Mouse (Mus musculus) right cerebral cortex, adult 2 months (tissue): ENCODE results near the gene Serpind1.

ENCODE experiments used
- DNase-seq, 2 experiments: peaks; one replicate each; pipeline ENCODE4 v3.0.0; 2021 to 2022; ENCODE audit warnings: low spot score in 2 of 2

Gene Serpind1

DNA sequence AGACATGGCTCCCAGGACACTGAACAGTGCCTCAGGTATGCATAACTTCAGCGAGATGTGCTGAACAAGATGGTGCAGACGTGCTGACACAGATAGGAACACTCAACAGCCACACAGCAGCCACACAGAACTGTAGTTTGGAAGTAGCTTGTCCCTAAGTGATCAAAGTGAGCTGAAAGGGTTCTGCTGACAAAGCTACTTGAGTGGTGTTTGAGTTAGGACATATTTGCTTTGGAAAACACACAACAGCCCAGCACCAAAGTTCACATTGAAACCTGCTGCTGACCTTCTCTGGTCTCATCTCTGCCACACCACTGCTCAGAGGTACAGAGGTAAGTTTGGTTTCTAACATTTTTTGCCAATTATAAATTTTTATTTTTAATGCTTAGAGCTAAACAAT lies at the start of gene Serpind1:
Serpind1 (plus strand) TSS at position 256 of the 400 bp plus-strand sequence.
- DNase-seq: no peak

DNA sequence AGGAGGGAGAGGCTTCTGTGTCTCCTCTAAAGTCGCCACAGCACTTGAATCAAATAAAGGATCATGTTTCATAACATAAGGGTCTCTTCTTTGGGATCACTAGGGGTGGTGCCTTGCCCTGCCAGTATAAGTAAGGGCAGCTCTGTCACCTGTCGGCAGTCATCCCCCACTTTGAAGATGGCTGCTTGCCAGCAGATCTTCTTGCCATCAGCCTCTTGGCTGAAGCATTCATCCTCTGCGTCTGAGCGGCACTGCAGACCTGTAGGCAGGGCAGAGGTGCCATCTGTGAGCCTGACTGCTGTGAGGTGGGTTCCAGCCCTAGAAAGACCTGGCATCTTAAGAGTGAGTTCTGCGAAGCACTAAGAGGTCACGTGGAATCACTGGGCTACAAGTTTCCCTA lies 48.0 kb upstream of the Serpind1 start:
- no peak for DNase-seq

DNA sequence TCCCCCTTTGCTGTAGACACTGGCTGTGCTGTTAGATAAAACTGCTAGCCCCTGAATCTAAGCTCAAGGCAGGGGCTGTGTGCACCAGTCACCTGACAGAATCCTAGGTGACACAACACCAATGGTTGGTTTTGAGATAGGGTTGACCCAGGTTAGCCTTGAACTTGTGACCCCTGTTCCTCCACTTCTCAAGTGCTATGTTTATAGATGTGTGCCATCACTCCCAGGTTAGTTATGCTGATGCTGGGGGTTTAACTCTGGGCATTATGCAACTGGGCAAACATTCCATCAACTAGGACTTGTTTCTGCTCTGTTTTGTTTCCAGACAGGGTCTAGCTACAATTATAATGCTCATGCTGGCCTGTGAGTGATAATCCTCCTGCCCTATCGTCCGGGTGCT lies 44.1 kb upstream of the Serpind1 start:
- DNase-seq: no peak

DNA sequence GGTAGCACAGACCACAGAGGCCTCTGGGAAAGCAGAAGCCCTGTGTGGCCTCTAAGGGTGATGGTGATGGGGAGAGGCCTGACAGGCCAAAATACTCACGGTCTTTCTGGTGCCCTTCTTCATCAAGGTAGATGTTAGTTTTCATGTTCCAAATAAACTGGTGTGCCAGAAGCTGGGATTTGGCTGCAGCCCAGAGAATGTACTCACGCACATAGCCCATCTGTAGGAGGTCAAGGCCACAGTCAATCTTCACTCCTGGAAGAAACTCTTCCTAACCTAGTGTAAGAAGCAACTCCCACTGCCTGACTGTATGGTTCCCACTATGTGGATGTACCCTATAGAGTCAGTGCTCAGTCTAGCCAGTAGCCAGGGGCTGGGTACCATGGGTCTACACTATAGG lies 40.2 kb upstream of the Serpind1 start:
- no peak for DNase-seq

DNA sequence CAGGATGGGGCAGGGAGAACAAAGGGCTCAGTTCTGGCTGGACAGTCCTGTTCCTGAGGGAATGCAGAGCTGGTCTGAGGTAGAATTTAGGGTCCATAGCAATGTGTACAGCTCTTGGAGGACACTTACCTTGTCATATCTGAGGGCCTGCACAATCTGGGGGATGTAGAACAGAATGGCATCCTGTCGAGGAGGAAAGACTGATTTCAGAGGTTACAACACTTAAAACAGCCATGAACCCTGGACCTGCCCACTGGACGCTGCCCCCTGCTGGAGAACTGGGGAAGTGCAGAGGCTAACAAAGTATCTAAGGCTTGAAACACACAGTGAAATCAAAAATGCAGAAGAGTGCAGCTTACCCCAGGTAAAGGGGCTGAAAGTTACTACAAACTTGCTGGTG lies 38.4 kb upstream of the Serpind1 start:
- peak; percentile 59 to 75 for DNase-seq

DNA sequence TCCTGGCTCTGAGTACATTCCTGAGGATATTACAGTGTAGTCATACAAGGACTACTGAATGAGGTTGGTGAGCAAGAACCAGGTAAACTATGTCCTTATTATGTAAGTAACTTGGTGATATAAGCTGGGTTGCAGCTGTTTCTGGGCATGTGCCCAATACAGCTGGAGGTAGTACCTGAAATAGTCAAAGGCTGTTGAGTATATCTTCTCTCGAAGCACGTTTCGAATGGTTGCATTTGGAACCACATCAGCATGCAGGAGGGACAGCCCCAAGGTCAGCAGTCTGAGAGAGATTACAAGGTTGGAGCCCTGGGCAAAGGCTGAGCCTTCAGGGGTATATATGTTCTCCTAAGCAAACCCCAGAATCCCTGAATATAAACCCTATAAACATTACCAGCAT lies 30.4 kb upstream of the Serpind1 start:
- DNase-seq: no peak

DNA sequence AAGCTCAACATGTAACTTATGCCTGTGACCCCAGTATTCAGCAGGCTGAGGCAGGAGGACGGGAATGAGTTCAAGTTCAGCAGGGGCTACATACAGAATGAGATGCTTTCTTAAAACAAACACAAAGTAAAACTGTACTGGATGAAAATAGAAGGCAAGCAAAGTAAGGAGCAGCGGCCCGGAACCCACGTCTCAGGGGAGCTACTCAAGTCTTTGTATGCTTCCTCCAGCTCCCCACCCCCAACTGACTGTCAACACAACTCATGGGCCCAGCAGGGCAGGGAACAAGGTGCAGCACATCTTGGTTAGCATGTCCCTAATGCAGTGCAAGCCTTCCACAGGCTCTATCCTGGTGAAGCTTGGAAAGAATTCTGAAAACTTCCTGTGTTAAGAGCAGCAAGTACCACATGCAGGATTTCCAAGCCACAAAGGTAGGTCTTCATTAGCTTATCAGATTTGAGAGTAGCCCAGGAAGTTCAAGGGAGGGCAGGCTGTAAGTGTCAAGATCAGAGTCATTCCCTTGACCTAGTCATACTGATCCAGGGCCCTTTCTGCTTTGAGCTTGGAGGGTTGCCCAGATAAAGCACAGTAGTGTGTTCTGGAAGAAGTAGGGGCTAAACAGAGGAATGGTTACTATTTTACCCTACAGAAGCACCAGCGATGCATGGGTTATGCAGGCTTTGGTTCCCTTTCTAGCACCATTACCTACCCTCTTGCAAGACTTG lies 27.5 kb upstream of the Serpind1 start:
- no peak for DNase-seq

DNA sequence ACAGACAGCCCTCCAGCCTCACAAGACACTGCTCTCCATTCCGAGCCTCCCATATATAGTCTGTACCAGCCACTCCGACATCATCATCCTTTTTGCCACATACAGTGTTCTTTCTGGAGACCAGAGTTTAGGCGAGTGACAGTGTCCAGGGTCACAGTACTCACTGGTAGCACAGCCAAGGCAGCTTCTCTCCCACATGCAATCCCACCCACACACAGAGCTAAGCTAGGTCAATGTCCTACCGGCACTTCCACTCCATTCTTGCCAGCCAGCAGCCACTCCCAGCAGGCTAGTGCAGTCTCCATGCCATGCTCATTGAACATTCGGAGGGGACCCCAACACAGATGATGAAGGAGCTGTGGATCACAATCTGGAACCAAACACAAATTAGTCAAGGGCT lies 23.7 kb upstream of the Serpind1 start:
- no peak for DNase-seq

DNA sequence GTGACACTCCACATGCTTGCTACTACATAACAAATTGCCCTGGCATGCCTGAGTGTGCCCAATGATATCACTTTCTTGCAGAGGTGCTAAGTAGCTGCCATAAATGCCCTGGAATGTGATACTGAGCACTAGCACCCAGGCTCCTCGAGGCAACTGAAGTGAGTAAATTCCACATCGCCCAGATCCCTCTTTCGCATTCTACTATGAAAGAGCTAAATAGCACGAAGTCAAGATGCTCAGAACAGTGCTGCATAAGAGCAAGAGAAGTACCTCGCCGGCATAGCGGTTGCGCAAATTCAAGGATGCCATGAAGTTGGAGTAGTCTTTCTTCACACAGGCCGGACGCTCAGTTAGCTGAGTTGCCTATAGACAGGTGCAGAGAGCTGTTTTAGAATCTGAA lies 22.1 kb upstream of the Serpind1 start:
- no peak for DNase-seq

DNA sequence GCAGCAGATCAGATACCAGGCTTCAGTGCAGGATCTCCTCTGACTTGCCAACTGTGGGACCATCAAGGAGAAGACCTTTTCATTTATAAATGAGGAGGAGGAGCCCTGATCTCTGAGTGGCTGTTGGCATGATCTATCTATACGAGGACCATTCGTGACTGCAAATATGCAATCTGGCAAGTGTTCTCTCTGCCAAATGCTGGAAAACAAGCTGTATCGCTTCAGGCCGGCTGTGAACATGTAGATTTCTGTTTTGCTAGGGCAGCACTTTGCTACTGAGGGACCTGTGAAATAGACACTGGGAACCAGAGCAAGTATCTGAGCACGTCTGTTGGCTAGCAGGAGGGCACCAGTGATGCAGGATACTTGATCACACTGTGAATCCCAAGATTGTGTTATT lies 18.6 kb upstream of the Serpind1 start:
- no peak for DNase-seq

DNA sequence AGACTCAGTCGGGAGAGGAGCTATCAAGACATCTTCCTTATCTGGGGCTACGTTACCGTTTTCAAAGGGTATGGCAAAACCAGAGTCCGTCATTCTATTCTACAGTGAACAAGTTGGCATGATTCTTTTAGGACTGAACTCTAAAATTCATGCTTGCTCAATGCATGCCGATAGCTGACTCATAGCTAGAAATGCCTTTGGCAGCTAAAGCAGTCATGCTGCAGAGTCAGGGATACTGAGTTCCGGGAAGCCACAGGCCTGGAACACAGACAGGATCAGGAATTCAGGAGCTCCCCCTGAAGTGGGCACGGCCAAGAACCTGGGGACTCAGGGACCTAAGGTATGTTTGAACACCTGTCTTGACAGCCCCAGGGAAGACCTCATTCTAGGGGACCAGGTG lies 14.6 kb upstream of the Serpind1 start:
- DNase-seq: peak in 1 of 2 experiments; percentile 25

DNA sequence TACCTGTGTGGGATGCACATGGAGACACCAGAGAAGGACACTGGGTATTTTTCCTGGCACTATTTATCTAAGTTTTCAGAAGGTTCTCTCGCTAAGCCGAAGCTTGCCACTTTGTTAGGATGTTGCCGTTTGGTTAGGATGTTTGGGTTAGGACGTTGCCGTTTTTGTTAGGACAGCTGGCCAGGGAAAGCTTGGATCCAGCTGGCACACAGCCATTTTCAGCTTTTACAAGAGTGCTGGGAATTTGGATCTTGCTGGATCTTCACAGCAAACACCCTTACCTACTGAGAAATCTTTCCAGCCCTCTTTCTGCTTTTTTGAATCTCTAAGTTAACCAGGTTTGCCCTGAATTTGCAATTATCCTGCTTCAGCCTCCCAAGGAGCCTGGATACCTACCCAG lies 9.7 kb upstream of the Serpind1 start:
- DNase-seq: no peak

DNA sequence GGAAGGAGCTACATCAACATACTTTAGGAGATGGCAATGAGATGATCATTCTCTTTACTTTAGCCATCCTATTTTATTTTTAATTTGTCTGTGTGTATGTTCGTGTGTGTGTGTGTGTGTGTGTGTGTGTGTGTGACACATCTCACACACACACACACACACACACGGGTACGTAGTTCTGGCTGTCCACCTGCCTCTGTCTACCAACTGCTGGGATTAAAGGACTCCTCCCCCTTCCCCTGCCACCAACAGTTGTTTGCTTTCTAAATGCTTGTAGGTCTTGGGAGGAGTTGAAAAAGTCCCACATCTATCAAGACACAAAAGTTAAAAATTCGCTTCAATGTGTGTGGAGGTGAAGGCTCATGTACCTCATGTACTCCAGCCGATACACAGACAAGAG lies 6.4 kb upstream of the Serpind1 start:
- no peak for DNase-seq

DNA sequence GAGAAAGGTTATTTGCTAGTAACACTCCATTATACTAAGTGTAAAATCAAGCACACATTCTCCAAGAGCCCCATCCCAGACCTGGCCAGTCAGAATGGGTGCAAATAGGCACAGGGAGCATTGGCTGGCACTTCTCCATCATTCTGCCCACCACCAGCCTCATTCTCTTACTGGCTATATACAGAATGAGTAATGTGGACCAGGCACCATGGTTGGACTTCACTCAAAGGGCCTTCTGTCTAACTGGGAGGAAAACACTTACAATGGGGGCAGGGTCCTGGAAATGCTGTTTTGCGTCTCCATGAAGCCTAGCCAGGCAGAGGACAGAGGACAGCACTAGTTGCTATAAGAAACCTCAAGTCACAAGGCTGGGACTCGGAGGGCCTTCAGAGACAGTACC lies 5.1 kb upstream of the Serpind1 start:
- DNase-seq: no peak

DNA sequence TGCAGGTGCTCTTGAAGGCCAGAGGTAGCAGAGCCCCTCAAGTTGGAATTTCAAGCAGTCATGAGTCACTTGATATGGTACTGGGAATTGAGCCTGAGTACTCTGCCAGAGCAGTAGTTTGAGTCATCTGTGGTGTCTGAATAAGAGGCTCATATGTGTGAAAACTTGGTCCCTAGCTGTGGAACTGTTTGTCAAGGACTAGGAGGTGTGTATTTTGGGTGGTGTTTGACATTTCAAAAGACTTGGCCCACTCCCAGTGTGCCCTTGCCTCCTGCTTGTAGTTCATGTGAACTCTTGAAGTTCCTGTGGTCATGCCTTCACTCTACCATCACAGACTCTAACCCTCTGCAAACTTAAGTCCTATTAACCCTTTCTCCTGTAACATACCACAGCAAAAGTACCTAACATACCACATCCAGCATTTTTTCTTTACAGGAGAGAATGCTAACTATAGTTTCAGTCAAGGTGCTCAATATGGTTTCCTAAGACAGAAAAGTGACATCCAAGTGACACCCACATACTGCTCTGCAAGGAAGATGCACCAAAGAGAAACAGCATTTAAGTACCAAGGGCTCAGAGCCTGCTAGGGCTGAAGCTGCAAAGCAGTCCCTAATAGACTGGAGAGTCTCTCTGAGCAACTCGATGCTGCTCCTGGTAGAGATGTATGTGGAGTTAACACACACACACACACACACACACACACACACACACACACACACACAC lies 1.2 kb upstream of the Serpind1 start:
- peak; percentile 35 to 44 for DNase-seq

DNA sequence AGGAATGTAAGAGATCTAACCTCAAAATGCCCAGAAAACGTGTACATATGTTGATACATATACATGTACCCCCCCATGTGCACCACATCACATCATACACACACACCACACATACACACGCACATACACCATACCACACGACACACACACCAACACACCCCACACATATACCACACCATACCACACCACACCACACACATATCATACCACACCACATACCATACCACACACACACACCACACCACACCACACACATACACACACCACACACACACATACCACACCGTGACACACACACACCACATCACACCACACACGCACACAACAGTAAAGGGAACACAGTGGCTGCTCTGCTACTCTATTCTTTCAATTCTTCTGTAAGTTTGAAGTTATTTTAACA lies 684 bp downstream of the Serpind1 start:
- no peak for DNase-seq

DNA sequence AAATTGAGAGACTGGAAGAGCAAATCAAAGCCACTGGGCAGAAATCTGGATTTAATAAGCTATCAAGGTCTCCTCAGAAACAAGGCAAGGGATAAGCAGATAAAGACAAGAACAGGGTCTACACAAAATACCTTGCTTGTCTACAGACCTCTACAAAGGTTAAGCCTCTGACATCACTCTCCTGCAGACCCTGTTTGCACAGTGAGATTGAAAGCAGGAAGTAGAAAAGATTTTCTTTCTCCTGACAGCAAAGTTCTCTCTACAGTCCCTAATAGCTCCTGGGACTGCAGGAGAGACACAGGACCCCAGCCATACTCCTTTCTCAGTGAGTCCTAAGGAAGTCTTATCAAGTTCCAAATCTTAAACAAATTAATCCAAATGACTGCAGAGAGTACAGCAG lies 3.4 kb downstream of the Serpind1 start:
- DNase-seq: no peak

DNA sequence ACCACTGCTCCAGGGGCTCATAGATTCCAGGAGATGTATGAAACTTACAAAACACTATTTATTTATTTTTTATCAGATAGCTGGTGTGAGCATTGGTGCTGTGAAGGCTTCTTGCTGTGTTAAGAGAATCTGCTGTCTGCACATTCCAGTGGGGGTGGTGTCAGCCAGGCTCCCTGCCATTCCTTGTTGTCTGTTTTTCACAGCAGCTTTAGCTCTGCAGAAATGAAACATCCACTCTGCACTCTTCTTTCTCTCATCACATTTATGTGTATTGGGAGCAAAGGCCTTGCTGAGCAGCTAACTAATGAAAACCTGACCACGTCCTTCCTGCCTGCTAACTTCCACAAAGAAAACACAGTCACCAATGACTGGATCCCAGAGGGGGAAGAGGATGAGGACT lies 4.9 kb downstream of the Serpind1 start:
- peak in 1 of 2 experiments; percentile 21 for DNase-seq

DNA sequence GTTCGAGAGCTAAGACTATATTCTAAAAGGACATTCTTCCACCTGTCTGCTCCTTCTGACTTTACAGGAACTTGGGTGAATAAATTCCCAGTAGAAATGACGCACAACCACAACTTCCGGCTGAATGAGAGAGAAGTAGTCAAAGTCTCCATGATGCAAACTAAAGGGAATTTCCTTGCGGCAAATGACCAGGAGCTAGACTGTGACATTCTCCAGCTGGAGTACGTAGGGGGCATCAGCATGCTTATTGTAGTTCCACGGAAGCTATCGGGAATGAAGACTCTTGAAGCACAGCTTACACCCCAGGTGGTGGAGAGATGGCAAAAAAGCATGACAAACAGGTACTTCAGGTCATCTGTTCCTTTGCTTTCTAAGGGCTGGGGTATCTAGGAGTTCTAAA lies 8.5 kb downstream of the Serpind1 start:
- DNase-seq: no peak

DNA sequence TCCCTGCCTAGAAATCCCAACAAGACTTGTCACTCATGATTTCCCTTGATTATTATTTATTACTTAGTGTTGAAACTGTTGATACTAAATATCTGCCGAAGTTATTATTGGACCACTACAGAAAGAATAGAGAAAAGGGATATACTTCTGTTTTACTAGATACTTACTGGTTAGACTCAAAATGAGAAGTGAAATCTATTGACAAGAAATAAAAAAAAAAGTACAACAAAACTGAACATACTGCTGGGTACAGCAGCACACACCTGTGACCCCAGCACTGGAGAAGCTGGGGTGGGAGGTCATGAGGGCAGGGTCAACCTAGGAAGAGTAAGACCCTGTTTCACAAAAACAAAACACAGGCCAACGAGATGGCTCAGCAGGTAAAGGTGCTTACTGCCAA lies 9.5 kb downstream of the Serpind1 start:
- DNase-seq: no peak

DNA sequence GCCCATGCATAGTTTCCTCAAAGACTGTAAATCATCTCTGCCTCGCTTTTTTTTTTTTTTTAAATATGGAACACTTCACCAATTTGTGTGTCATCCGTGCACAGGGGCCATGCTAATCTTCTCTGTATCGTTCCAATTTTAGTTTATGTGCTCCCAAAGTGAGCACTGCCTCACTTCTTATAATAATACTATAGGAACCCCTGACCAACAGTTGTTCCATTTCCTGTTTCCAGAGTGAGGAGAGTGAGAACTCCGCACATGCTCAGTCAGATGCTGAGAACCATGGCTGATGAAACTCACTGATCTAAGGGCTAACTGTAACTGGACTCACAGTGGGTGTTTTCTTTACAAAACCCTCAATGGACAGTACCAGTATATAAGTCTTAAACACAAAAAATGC lies 10.7 kb downstream of the Serpind1 start:
- no peak for DNase-seq

DNA sequence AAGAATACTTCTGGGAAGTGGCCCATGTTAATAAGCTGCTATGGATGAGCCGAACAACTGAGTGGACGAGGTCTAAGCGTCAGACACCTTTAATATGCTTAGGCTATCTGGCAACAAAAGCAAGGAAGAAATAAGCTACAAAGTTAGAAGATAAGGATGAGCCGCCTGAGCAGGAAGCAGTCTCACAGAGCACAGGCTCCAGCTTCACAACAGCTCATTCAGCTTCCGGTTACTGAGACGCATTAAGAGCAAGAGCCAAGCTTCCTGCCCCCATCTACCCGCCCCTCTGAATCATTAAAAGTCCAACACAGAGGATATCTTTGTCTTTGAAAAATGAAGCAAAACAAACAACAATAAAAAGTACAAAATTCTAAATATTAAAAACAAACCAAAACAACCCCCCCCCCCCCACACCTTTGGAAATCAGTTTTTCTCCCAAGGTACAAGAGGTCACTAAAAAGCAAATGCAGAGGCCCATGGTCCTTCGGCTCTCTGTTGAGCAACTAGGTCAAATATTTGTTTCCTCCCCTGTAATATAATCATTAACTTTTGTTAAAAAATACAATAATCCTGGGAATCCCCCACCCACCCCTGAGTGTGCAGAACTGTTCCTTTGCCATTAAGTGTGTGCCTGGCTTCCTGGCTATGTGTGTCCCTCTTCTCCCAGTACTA lies 14.1 kb downstream of the Serpind1 start:
- no peak for DNase-seq

DNA sequence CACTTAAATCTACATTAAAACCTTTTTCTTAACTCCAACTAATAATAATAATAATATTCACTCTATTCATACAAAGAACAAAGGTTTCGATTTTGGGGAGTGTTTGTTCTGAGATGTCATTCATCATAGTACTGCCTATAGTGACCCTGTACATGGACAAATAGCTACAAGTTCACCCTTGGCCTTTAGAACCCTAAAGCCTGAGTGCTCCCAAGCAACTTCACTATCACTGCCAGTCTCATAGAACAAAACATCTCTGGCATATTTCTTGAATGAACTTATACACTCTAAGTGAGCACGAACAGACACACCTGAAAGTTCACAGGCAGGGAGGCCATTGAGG lies 14.6 kb downstream of the Serpind1 start:
- no peak for DNase-seq
